Mouse (Mus musculus) megakaryocyte, embryonic 14.5 days (primary cell): ENCODE results near the gene Casp3.

ENCODE experiments used
- FLI1 ChIP-seq: IDR thresholded peaks from 2 replicates; pipeline ENCODE4 v1.6.1; 2012; ENCODE audit warnings: low read length, inconsistent platforms, mixed read lengths
- GATA1 ChIP-seq: IDR thresholded peaks from 3 replicates; pipeline ENCODE4 v1.6.1; 2012; ENCODE audit warnings: mixed read lengths, low read length, inconsistent platforms, borderline replicate concordance

GRCm38 (mm10) chr8:46617690-46618620, 864 bp downstream of the Casp3 start:
- TF ChIP-seq FLI1 (no peak), GATA1 (no peak)
